Mouse (Mus musculus) kidney, adult 2 months (tissue): Measurements from ENCODE around the gene Dctn1. TPM values are rescaled to one million over a fixed set of nuclear protein-coding genes. Genes with fewer than 3 reads are reported as not detected.

Experiments
- DNase-seq: peaks from one replicate; pipeline ENCODE4 v3.0.0; 2021
- H3K27ac ChIP-seq: fragments of 200-500 bp; 2 replicates; pipeline ENCODE4 v1.5.1; 2012; ENCODE audit warnings: low read depth, low read length, control low read depth, inconsistent platforms; ENCODE audit not compliant: insufficient read depth
- H3K27me3 ChIP-seq: fragments of 200-500 bp; replicated peaks from 2 replicates; pipeline ENCODE4 v1.6.1; 2012; ENCODE audit warnings: mild to moderate bottlenecking, moderate library complexity, low read length, inconsistent platforms; ENCODE audit not compliant: control insufficient read depth, insufficient read depth
- H3K36me3 ChIP-seq: fragments of 200-500 bp; 2 replicates; pipeline ENCODE4 v1.6.1; 2012; ENCODE audit warnings: mild to moderate bottlenecking, moderate library complexity, low read length, inconsistent platforms; ENCODE audit not compliant: control insufficient read depth, insufficient read depth
- H3K4me1 ChIP-seq: fragments of 200-500 bp; 2 replicates; pipeline ENCODE4 v1.6.1; 2011; ENCODE audit warnings: low read length; ENCODE audit not compliant: control insufficient read depth, insufficient read depth
- H3K4me3 ChIP-seq: fragments of 200-500 bp; 2 replicates; pipeline ENCODE4 v1.5.1; 2011; ENCODE audit warnings: mild to moderate bottlenecking, low read depth, low read length, control low read depth; ENCODE audit not compliant: insufficient read depth
- CTCF ChIP-seq: fragments of 200-500 bp; conservative IDR thresholded peaks from 2 replicates; pipeline ENCODE4 v1.5.1; 2011; ENCODE audit warnings: low read depth, mild to moderate bottlenecking, control low read depth, low read length, moderate library complexity, mixed read lengths; ENCODE audit not compliant: insufficient read depth, insufficient read length
- POLR2A ChIP-seq: fragments of 200-500 bp; IDR thresholded peaks from one replicate; pipeline ENCODE4 v1.6.1; 2011; ENCODE audit warnings: low read depth, low read length, control low read depth
- WGBS: fragments of 180-500 bp; shearing (Covaris S2); methylation state at CpG from one replicate; pipeline ENCODE4 v1.1.7; 2018; 5-methylcytosine and 5-hydroxymethylcytosine counted together
- polyA plus RNA-seq: library from polyadenylated mRNA; depleted of rRNA; stranded (reverse); fragments of >200 nt; gene quantifications from 2 replicates; pipeline ENCODE4 v1.2.3, GENCODE M21; 2012

Dctn1 gene
- polyA plus RNA-seq, 1 experiment = 93.1 TPM

GRCm38 (mm10) chr6:83166243-83166630 lies 517 bp downstream of the Dctn1 start:
- DNase-seq = no peak
- TF ChIP-seq CTCF (0 out of 2 replicates have a peak, but pooled peaks have one; percentile 5), POLR2A (no peak)
- peak overlapping the region; percentile 65 for H3K4me3 ChIP-seq
- peaks cover 17% of the 10 kb centered on the region; the same call in 1 of the 2 replicates for H3K4me1 ChIP-seq
- WGBS = 0% methylated on average over 12 of the region's 12 CpGs
- no peaks in the 10 kb centered on the region for H3K36me3 ChIP-seq
- no peaks in the 10 kb centered on the region for H3K27me3 ChIP-seq
- H3K27ac ChIP-seq = peak overlapping the region; percentile 24; the same call in 1 of the 2 replicates

- H3K4me3 ChIP-seq = no peak overlapping the region
- TF ChIP-seq CTCF (no peak), POLR2A (no peak)
- no peaks in the 10 kb centered on the region for H3K36me3 ChIP-seq
- H3K4me1 ChIP-seq = peaks cover 13% of the 10 kb centered on the region; the same call in 1 of the 2 replicates
- peak overlapping the region; percentile 25 for H3K27ac ChIP-seq
- WGBS = 17% methylated on average over 5 of the region's 5 CpGs
- DNase-seq = peak; percentile 78
- H3K27me3 ChIP-seq = no peaks in the 10 kb centered on the region
Measured at GRCm38 (mm10) chr6:83169872-83170271, 4.2 kb downstream of the Dctn1 start.

DNA sequence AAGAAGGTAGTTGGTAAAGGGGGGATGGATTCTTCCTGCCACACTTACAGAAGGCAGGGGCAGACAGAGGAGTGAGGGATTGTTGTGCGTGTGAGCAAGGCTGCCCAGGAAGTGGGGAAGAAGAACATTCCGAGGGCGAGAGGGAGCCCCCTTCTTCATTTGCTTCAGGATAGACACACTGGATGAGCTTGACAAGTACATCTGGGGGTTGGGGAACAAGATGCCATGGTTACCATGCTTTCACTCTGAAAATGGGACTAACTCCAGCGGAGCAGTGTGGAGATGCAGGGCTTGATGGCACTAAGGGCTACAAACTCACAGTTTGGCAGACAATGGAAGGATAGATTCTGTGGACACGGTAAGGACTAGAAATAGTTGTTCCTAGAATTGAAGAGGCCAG lies 5.3 kb downstream of the Dctn1 start:
- H3K27ac ChIP-seq = no peak overlapping the region

GRCm38 (mm10) chr6:83172240-83172920 lies 6.7 kb downstream of the Dctn1 start:
- DNase-seq = no peak
- TF ChIP-seq CTCF (no peak), POLR2A (no peak)
- no peak overlapping the region for H3K4me3 ChIP-seq
- H3K27ac ChIP-seq = no peak overlapping the region
- no peaks in the 10 kb centered on the region for H3K27me3 ChIP-seq
- H3K4me1 ChIP-seq = peaks cover 10% of the 10 kb centered on the region; the same call in 1 of the 2 replicates
- no peaks in the 10 kb centered on the region for H3K36me3 ChIP-seq
- 75% methylated on average over 9 of the region's 9 CpGs for WGBS

More for the DNA sequence above, 5.3 kb downstream of the Dctn1 start:
- no peak for DNase-seq
- Histone ChIP-seq H3K4me1 (peaks cover 13% of the 10 kb centered on the region; the same call in 1 of the 2 replicates), H3K4me3 (no peak overlapping the region), H3K36me3 (no peaks in the 10 kb centered on the region), H3K27me3 (no peaks in the 10 kb centered on the region)
- TF ChIP-seq POLR2A (no peak), CTCF (no peak)
- 81% methylated on average over 5 of the region's 5 CpGs for WGBS

DNA sequence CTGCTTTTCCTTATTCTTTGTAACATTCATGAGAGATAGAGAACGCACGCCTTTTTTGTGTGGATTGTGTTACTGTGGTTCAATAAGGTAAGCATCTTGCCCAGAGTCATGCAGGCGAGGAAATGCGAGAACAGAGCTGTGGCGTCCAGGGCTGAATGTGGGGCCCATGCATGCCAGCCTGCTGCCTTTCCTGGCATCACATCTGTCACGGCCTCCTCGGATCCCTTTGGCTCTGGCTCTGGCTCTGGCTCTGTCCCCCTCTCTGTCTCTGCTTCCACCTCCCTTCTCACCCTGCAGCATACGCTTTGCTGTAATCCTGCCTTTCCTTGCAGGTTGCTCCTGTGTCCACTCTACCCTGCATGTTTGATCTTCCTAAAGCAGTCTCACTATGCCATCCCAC lies 10.3 kb downstream of the Dctn1 start:
- Histone ChIP-seq H3K4me1 (peaks cover 6% of the 10 kb centered on the region), H3K4me3 (no peak overlapping the region), H3K27me3 (no peaks in the 10 kb centered on the region), H3K36me3 (no peaks in the 10 kb centered on the region), H3K27ac (no peak overlapping the region)
- no peak for TF ChIP-seq CTCF
- TF ChIP-seq POLR2A = no peak
- no peak for DNase-seq
- WGBS = 85% methylated on average over 8 of the region's 8 CpGs

GRCm38 (mm10) chr6:83179390-83180117 lies 13.8 kb downstream of the Dctn1 start:
- no peak for DNase-seq
- no peaks in the 10 kb centered on the region for H3K27me3 ChIP-seq
- H3K36me3 ChIP-seq = peaks cover 2% of the 10 kb centered on the region; the same call in 1 of the 2 replicates
- H3K4me3 ChIP-seq = no peak overlapping the region
- 38% methylated on average over 12 of the region's 12 CpGs for WGBS
- H3K27ac ChIP-seq = no peak overlapping the region
- H3K4me1 ChIP-seq = peaks cover 6% of the 10 kb centered on the region
- TF ChIP-seq CTCF = no peak
- no peak for TF ChIP-seq POLR2A

- Histone ChIP-seq H3K4me1 (peaks cover 6% of the 10 kb centered on the region), H3K4me3 (no peak overlapping the region), H3K27ac (no peak overlapping the region), H3K27me3 (no peaks in the 10 kb centered on the region), H3K36me3 (peaks cover 2% of the 10 kb centered on the region; the same call in 1 of the 2 replicates)
- 67% methylated on average over 6 of the region's 6 CpGs for WGBS
- no peak for TF ChIP-seq CTCF
- TF ChIP-seq POLR2A = no peak
- no peak for DNase-seq
Measured at GRCm38 (mm10) chr6:83180605-83181004, 14.9 kb downstream of the Dctn1 start.
